Comparison of ENCODE assay signal across 8 mouse cellular contexts in the genomic region with DNA sequence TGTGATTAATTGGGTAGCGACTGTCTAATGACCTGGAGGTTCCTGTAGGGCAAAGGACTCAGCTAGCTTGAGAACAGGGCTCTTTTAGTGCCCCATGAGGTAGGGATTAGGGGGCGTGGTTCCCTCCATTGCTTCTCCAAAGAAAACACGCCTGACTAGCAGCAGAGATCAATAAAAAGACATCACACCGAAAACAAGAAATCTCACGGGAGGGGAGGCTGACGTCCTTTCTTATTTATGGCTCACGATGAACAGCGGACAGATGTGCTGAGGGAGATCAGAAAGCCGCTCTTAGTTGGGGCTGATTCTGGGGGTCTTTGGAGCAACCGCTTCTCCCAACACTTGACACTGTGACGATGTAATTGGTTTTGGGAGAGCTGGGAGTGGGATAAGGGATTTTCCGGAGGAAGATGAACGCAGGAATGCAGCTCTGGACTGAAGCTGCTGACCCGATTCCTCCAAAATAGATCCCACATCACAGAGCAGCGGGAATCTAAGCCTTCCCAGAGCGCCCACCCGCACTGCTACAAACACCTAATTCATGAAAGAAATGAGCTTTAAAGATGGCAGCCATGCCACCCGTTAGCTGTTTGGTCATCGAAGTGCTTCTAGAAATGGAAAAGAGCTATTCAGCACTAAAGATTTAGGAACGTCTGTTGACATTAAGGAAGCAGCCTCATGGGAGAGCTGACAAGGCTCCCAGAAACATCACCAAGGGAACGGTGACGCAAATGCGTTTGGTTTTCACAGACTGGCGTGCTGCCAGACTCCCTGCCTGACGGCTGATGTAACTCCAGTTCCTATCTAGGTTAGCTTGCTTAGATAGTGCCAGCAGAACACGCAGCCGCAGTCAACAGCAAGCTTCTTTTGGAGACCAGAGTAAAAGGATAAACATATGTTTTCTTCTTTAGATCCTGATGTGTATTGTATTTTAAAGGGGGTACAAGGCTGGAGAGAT. TPM values are rescaled to one million over a fixed set of nuclear protein-coding genes. Genes with fewer than 3 reads are reported as not detected.
A peak's percentile ranks its signal among the peaks of the same experiment; 100 is the strongest.
DNase-seq lines count a peak whose midpoint lies in the region; ATAC-seq and TF ChIP-seq lines count a peak whose summit lies in the region.

No protein-coding gene starts in this region.

- peaks cover 10% of the 10 kb centered on the region for H3K4me1 ChIP-seq in E14TG2a.4 (replicated peaks; ENCODE audit: low read depth, low read length)
- peaks cover 8% of the 10 kb centered on the region; the same call in 1 of the 2 replicates for H3K4me1 ChIP-seq in forebrain, embryonic 14.5 days (ENCODE audit: control insufficient read depth, insufficient read depth, low read length)
- peaks cover 28% of the 10 kb centered on the region for H3K4me1 ChIP-seq in heart, postnatal 0 days (ENCODE audit: control insufficient read depth, insufficient read depth)
- no peaks in the 10 kb centered on the region; the same call in 1 of the 2 replicates for H3K4me1 ChIP-seq in liver, embryonic 16.5 days (ENCODE audit: control insufficient read depth, low read depth, low read length)
- H3K4me1 ChIP-seq in neural tube, embryonic 13.5 days (replicated peaks) = peaks cover 25% of the 10 kb centered on the region
- no peaks in the 10 kb centered on the region for H3K4me1 ChIP-seq in stomach, postnatal 0 days (replicated peaks; ENCODE audit: control insufficient read depth, insufficient read depth)

- peak overlapping the region; percentile 50 for H3K4me2 ChIP-seq in forebrain, embryonic 14.5 days (ENCODE audit: low read length)
- H3K4me2 ChIP-seq in heart, postnatal 0 days (ENCODE audit: low read depth, low read length) = peak overlapping the region; percentile 62
- peak overlapping the region; percentile 40 for H3K4me2 ChIP-seq in liver, embryonic 16.5 days (ENCODE audit: low read depth, low read length)
- peak overlapping the region; percentile 55 for H3K4me2 ChIP-seq in neural tube, embryonic 13.5 days
- H3K4me2 ChIP-seq in stomach, postnatal 0 days (replicated peaks; ENCODE audit: low read depth) = peak overlapping the region; percentile 50

- H3K27me3 ChIP-seq in E14TG2a.4 (ENCODE audit: insufficient read depth, low read length) = peaks cover 9% of the 10 kb centered on the region; the same call in 1 of the 2 replicates
- H3K27me3 ChIP-seq in forebrain, embryonic 14.5 days (replicated peaks; ENCODE audit: control insufficient read depth, insufficient read depth, low read length) = no peaks in the 10 kb centered on the region
- H3K27me3 ChIP-seq in heart, postnatal 0 days (ENCODE audit: control insufficient read depth, insufficient read depth, low read length) = no peaks in the 10 kb centered on the region
- H3K27me3 ChIP-seq in liver, embryonic 16.5 days (ENCODE audit: control insufficient read depth, insufficient read depth, low read depth, low read length) = no peaks in the 10 kb centered on the region
- H3K27me3 ChIP-seq in neural tube, embryonic 13.5 days = peaks cover 11% of the 10 kb centered on the region
- no peaks in the 10 kb centered on the region for H3K27me3 ChIP-seq in stomach, postnatal 0 days (ENCODE audit: control insufficient read depth, insufficient read depth, low read length)

- peak overlapping the region; percentile 76 for H3K27ac ChIP-seq in forebrain, embryonic 14.5 days (ENCODE audit: low read depth, low read length)
- peak overlapping the region; percentile 83 for H3K27ac ChIP-seq in heart, postnatal 0 days (ENCODE audit: low read depth)
- 0 out of 2 replicates have a peak overlapping the region, but pooled peaks have one; percentile 3 for H3K27ac ChIP-seq in liver, embryonic 16.5 days (ENCODE audit: low read length)
- peak overlapping the region; percentile 93 for H3K27ac ChIP-seq in neural tube, embryonic 13.5 days (replicated peaks)
- H3K27ac ChIP-seq in stomach, postnatal 0 days (replicated peaks) = peak overlapping the region; percentile 77

- no peaks in the 10 kb centered on the region for H3K36me3 ChIP-seq in E14TG2a.4 (ENCODE audit: insufficient read depth, low read length)
- H3K36me3 ChIP-seq in forebrain, embryonic 14.5 days (ENCODE audit: control insufficient read depth, insufficient read depth, low read length) = no peaks in the 10 kb centered on the region
- H3K36me3 ChIP-seq in heart, postnatal 0 days (replicated peaks; ENCODE audit: control insufficient read depth, insufficient read depth, low read length) = no peaks in the 10 kb centered on the region
- H3K36me3 ChIP-seq in liver, embryonic 16.5 days (ENCODE audit: control insufficient read depth, insufficient read depth) = no peaks in the 10 kb centered on the region
- H3K36me3 ChIP-seq in neural tube, embryonic 13.5 days = no peaks in the 10 kb centered on the region
- no peaks in the 10 kb centered on the region for H3K36me3 ChIP-seq in stomach, postnatal 0 days (ENCODE audit: control insufficient read depth, insufficient read depth, low read length)

- H3K9ac ChIP-seq in forebrain, embryonic 14.5 days (ENCODE audit: low read length) = peak overlapping the region; percentile 51
- H3K9ac ChIP-seq in heart, postnatal 0 days (replicated peaks; ENCODE audit: low read depth, low read length) = peak overlapping the region; percentile 37
- H3K9ac ChIP-seq in liver, embryonic 16.5 days (ENCODE audit: low read depth, low read length) = no peak overlapping the region
- peak overlapping the region; percentile 62 for H3K9ac ChIP-seq in neural tube, embryonic 13.5 days
- no peak overlapping the region for H3K9ac ChIP-seq in stomach, postnatal 0 days (ENCODE audit: low read length)

- peaks cover 6% of the 10 kb centered on the region for H3K9me3 ChIP-seq in E14TG2a.4 (ENCODE audit: low read length)
- no peaks in the 10 kb centered on the region for H3K9me3 ChIP-seq in forebrain, embryonic 14.5 days (replicated peaks; ENCODE audit: control insufficient read depth, low read length)
- H3K9me3 ChIP-seq in heart, postnatal 0 days (replicated peaks; ENCODE audit: control insufficient read depth, low read length) = no peaks in the 10 kb centered on the region
- no peaks in the 10 kb centered on the region for H3K9me3 ChIP-seq in liver, embryonic 16.5 days (replicated peaks; ENCODE audit: control insufficient read depth, low read length)
- no peaks in the 10 kb centered on the region for H3K9me3 ChIP-seq in neural tube, embryonic 13.5 days
- no peaks in the 10 kb centered on the region for H3K9me3 ChIP-seq in stomach, postnatal 0 days (ENCODE audit: control insufficient read depth, low read length)

- ATAC-seq in forebrain, embryonic 14.5 days = peak; percentile 93
- peak; percentile 87 for ATAC-seq in heart, postnatal 0 days (ENCODE audit: insufficient read depth, low read depth)
- peak; percentile 77 for ATAC-seq in liver, embryonic 16.5 days (ENCODE audit: low read depth)
- peak; percentile 90 for ATAC-seq in neural tube, embryonic 13.5 days (ENCODE audit: low read depth)
- ATAC-seq in stomach, postnatal 0 days (ENCODE audit: low FRiP score, low TSS enrichment) = peak; percentile 88

- 1% methylated on average over 27 of the region's 27 CpGs for WGBS in forebrain, embryonic 14.5 days
- 7% methylated on average over 27 of the region's 27 CpGs for WGBS in heart, postnatal 0 days
- WGBS in liver, embryonic 16.5 days (ENCODE audit: insufficient replicate concordance) = 23% methylated on average over 27 of the region's 27 CpGs
- WGBS in neural tube, embryonic 13.5 days = 6% methylated on average over 27 of the region's 27 CpGs
- WGBS in stomach, postnatal 0 days = 10% methylated on average over 27 of the region's 27 CpGs

- 0 out of 2 replicates have a peak overlapping the region, but pooled peaks have one; percentile 10 for H3K4me3 ChIP-seq in E14TG2a.4 (replicated peaks; ENCODE audit: low read length)
- H3K4me3 ChIP-seq in forebrain, embryonic 14.5 days (ENCODE audit: low read depth, low read length) = peak overlapping the region; percentile 16
- peak overlapping the region; percentile 24 for H3K4me3 ChIP-seq in heart, postnatal 0 days (ENCODE audit: low read depth, low read length)
- no peak overlapping the region for H3K4me3 ChIP-seq in liver, embryonic 16.5 days (ENCODE audit: low read depth, low read length)
- H3K4me3 ChIP-seq in neural tube, embryonic 13.5 days = peak overlapping the region; percentile 28
- peak overlapping the region; percentile 10 for H3K4me3 ChIP-seq in stomach, postnatal 0 days (ENCODE audit: low read depth, low read length)

- peak; percentile 95 for DNase-seq in cerebellum, adult 11-12 months
- peak; percentile 98 for DNase-seq in forebrain, embryonic 14.5 days (ENCODE audit: low spot score)
- DNase-seq in heart, postnatal 0 days (ENCODE audit: low spot score) = peak; percentile 99
- peak; percentile 96 for DNase-seq in layer of hippocampus, adult 11-12 months (ENCODE audit: low spot score)
- peak; percentile 94 for DNase-seq in stomach, postnatal 0 days (ENCODE audit: low spot score)

- TF ChIP-seq EP300 in heart, postnatal 0 days (IDR thresholded peaks at IDR 0.05; ENCODE audit: low read depth) = peak; percentile 88
- TF ChIP-seq EP300 in stomach, postnatal 0 days (optimal IDR thresholded peaks at IDR 0.05) = no peak

- no peak for TF ChIP-seq CTCF in E14TG2a.4 (conservative IDR thresholded peaks at IDR 0.05; ENCODE audit: low read length)
- TF ChIP-seq CTCF in heart, postnatal 0 days (IDR thresholded peaks at IDR 0.05; ENCODE audit: low read depth) = no peak
- no peak for TF ChIP-seq CTCF in stomach, postnatal 0 days (IDR thresholded peaks at IDR 0.05; ENCODE audit: low read depth)

RNA-seq across cellular contexts. Expression of gene Tarbp1, which starts 42.0 kb away (rescaled TPM):
- polyA plus RNA-seq in forebrain, embryonic 14.5 days (2014; fragmentation: Nextera tagmentation; extraction: Ambion mirVana) = 1.5 and 2.1 TPM in 2 replicates
- 5.6 and 7.3 TPM in 2 replicates for total RNA-seq in heart, postnatal 0 days (2014; rRNA removed; ENCODE audit: low replicate concordance)
- polyA plus RNA-seq in heart, postnatal 0 days (2015; fragmentation: Nextera tagmentation; extraction: Ambion mirVana) = 0.73 and 0.92 TPM in 2 replicates
- 1.1 and 1.3 TPM in 2 replicates for polyA plus RNA-seq in liver, embryonic 16.5 days (2015; fragmentation: Nextera tagmentation; extraction: Ambion mirVana)
- 1.5 and 1.6 TPM in 2 replicates for polyA plus RNA-seq in neural tube, embryonic 13.5 days (2015; fragmentation: Nextera tagmentation; extraction: Ambion mirVana)
- 1.1 and 1.2 TPM in 2 replicates for polyA plus RNA-seq in stomach, postnatal 0 days (2015; fragmentation: Nextera tagmentation; extraction: Ambion mirVana)

Comparison
In these comparisons a context has a peak if more than half of its experiments do, and no peak if none do; other contexts are left out.
1. H3K27ac ChIP-seq: peak in every context shown above with its lines; median percentile 93 in neural tube, embryonic 13.5 days; 83 in heart, postnatal 0 days; 77 in stomach, postnatal 0 days; 76 in forebrain, embryonic 14.5 days; 3 in liver, embryonic 16.5 days.
2. H3K9ac ChIP-seq: peak in forebrain, embryonic 14.5 days (single experiment), heart, postnatal 0 days (single experiment) and neural tube, embryonic 13.5 days (single experiment); none in liver, embryonic 16.5 days (single experiment) and stomach, postnatal 0 days (single experiment).
3. Peak in every context shown above with its lines, with median percentiles within 50 percentile points of each other: DNase-seq, ATAC-seq and H3K4me2 ChIP-seq.